Mouse (Mus musculus): Measurements from ENCODE around the gene Nr1h2.
A peak's percentile ranks its signal among the peaks of the same experiment; 100 is the strongest.

The Nr1h2 gene

GRCm38 (mm10) chr7:44527483-44528398 is 26.0 kb downstream of the Nr1h2 start:
- DNase-seq, result peak; percentile 82

- DNase-seq, result no peak
Observed at GRCm38 (mm10) chr7:44526414-44527154, 27.2 kb downstream of the Nr1h2 start.

GRCm38 (mm10) chr7:44525126-44525832 is 28.5 kb downstream of the Nr1h2 start:
- no peak for DNase-seq

GRCm38 (mm10) chr7:44524502-44524901 is 29.2 kb downstream of the Nr1h2 start, which contains the start of gene Mybpc2:
Gene Mybpc2 (minus strand): TSS chr7:44524656.
- DNase-seq, result no peak

GRCm38 (mm10) chr7:44523056-44523455 is 30.7 kb downstream of the Nr1h2 start:
- DNase-seq, result no peak

- DNase-seq, result peak; percentile 64
Observed at GRCm38 (mm10) chr7:44521710-44522109, 32.0 kb downstream of the Nr1h2 start.

- no peak for DNase-seq
Observed at GRCm38 (mm10) chr7:44520990-44521389, 32.8 kb downstream of the Nr1h2 start.

GRCm38 (mm10) chr7:44519240-44519913 is 34.4 kb downstream of the Nr1h2 start:
- no peak for DNase-seq

- no peak for DNase-seq
Observed at GRCm38 (mm10) chr7:44507491-44507890, 46.3 kb downstream of the Nr1h2 start.

GRCm38 (mm10) chr7:44501563-44502115 is 52.1 kb downstream of the Nr1h2 start:
- DNase-seq, result peak; percentile 70

- no peak for DNase-seq
Observed at GRCm38 (mm10) chr7:44500046-44500445, 53.7 kb downstream of the Nr1h2 start.

All from cerebellum, adult 11 months (tissue).